Mouse (Mus musculus): ENCODE data around the gene Pik3c2b. TPM values are rescaled to one million over a fixed set of nuclear protein-coding genes. Genes with fewer than 3 reads are reported as not detected.

The Pik3c2b gene
- polyA plus RNA-seq, 1 experiment from 2014 or later, result 1.00 TPM

DNA sequence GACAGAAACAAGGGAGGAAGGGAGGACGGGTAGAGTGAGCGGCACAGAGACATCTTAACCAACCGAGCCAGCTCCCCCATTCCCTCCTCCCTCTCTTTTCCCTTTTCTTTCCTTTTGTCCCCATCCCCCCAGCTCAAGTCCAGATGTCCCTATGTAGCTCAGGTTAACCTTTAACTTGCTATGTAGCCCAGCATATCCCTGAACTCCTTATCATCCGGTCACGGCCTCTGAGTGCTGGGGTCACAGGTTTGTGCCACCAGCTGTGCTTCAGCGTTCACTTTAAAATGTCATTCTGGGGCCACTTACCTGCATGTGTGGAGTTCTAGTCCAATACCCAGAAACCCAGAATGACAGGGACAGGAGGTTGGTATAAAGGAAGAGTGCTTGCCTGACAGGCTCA is 78.7 kb downstream of the Pik3c2b start:
- Histone ChIP-seq H3K4me3 (ENCODE audit: low read depth, low read length) (no peak overlapping the region), H3K36me3 (replicated peaks; ENCODE audit: insufficient read depth, low read length) (no peaks in the 10 kb centered on the region), H3K4me2 (ENCODE audit: low read depth, low read length) (no peak overlapping the region), H3K27me3 (ENCODE audit: insufficient read depth, low read length) (no peaks in the 10 kb centered on the region), H3K9ac (replicated peaks) (no peak overlapping the region), H3K27ac (ENCODE audit: low read depth) (peak overlapping the region; percentile 80), H3K9me3 (ENCODE audit: low read length) (no peaks in the 10 kb centered on the region), H3K4me1 (ENCODE audit: insufficient read depth) (peaks cover 35% of the 10 kb centered on the region)
- ATAC-seq (peak; percentile 43; the same call in 1 of the 2 replicates), DNase-seq (no peak)
- TF ChIP-seq CTCF (IDR thresholded peaks at IDR 0.05; ENCODE audit: low read depth), result no peak
- no peak for TF ChIP-seq EP300 (IDR thresholded peaks at IDR 0.05; ENCODE audit: low read depth)
- 49% methylated on average over 6 of the region's 6 CpGs for WGBS (ENCODE audit: insufficient replicate concordance)

DNA sequence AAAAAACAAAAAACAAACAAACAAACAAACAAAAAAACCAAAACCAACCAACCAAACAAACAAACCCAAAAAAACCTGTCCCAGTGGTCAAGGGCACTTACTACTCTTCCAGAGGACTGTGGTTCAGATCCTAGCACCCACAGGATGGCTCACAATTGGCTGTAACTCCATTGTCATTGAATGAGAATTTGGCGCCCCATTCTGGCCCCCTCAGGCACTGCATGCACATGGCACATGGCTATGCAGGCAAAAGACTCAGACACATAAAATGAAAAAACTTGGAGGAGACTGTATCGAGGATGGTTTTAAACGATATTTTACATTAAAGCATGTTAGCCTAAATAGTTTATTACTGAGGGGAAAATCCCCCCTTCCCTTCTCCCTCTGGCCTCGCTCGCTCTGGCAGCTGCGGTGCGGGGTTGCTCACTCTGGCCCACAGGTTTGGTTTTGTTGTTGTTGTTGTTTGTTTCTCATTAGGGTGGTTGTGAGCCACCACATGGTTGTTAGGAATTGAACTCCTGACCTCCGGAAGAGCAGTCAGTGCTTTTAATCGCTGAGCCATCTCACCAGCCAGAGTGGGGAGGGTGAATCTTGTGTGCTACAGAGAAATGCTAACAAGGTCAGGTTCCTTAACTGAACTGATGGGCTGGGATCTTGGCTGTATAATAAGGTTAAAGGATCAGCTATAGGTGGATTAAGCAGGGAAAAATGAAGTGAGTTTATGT is 80.3 kb downstream of the Pik3c2b start:
- Histone ChIP-seq H3K4me3 (ENCODE audit: low read depth, low read length) (no peak overlapping the region), H3K36me3 (replicated peaks; ENCODE audit: insufficient read depth, low read length) (no peaks in the 10 kb centered on the region), H3K4me1 (ENCODE audit: insufficient read depth) (peaks cover 29% of the 10 kb centered on the region), H3K27ac (ENCODE audit: low read depth) (no peak overlapping the region), H3K27me3 (ENCODE audit: insufficient read depth, low read length) (no peaks in the 10 kb centered on the region), H3K4me2 (ENCODE audit: low read depth, low read length) (no peak overlapping the region), H3K9ac (replicated peaks) (no peak overlapping the region), H3K9me3 (ENCODE audit: low read length) (no peaks in the 10 kb centered on the region)
- WGBS (ENCODE audit: insufficient replicate concordance), result 85% methylated on average over 9 of the region's 9 CpGs
- ATAC-seq (no peak), DNase-seq (no peak)
- TF ChIP-seq CTCF (IDR thresholded peaks at IDR 0.05; ENCODE audit: low read depth) (peak; percentile 49), EP300 (IDR thresholded peaks at IDR 0.05; ENCODE audit: low read depth) (no peak)

DNA sequence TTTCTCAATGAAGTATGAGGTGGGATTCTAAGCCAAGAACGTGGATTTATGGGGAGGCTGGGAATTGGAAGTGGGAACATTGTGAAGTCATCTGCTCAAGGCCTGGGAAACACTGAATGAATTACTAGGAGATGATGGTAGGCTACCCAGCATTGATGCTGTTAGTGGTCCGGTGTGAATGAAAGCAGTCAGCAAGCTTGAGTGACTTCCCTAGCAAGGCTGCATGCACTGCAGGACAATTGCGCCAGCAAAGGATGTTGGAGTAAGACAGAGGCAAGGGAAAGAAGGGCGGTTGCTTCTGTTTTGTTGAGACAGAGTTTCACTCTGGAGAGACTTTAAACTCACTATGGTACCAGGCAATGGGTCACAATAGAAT is 80.9 kb downstream of the Pik3c2b start:
- H3K9me3 ChIP-seq (ENCODE audit: low read length), result no peaks in the 10 kb centered on the region
- no peak overlapping the region for H3K9ac ChIP-seq (replicated peaks)
- H3K4me1 ChIP-seq (ENCODE audit: insufficient read depth), result peaks cover 24% of the 10 kb centered on the region
- no peak for DNase-seq
- WGBS (ENCODE audit: insufficient replicate concordance), result 72% methylated on average over 4 of the region's 4 CpGs
- ATAC-seq, result no peak
- H3K4me2 ChIP-seq (ENCODE audit: low read depth, low read length), result no peak overlapping the region
- no peak overlapping the region for H3K27ac ChIP-seq (ENCODE audit: low read depth)
- no peak overlapping the region for H3K4me3 ChIP-seq (ENCODE audit: low read depth, low read length)
- no peaks in the 10 kb centered on the region for H3K36me3 ChIP-seq (replicated peaks; ENCODE audit: insufficient read depth, low read length)
- TF ChIP-seq CTCF (IDR thresholded peaks at IDR 0.05; ENCODE audit: low read depth) (no peak), EP300 (IDR thresholded peaks at IDR 0.05; ENCODE audit: low read depth) (no peak)
- no peaks in the 10 kb centered on the region for H3K27me3 ChIP-seq (ENCODE audit: insufficient read depth, low read length)

DNA sequence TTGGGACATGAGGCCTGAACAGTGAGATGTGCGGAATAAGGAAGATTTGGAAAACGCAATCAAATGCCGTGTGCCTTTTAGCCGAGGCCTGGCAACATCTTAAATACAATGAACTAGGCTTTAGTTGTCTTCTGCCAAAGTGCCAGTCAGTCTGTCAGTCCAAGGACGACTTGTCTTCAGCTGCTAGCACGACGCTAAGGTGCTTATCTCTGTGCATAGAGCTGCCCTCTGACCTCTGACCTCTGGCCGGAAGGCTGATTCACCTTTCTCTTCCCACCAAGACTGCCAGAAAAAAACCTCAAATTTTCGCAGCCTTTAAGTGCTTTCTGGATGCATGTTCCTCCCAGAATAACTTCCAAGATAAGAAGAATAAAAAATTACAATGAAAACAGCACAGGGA is 81.9 kb downstream of the Pik3c2b start:
- Histone ChIP-seq H3K36me3 (replicated peaks; ENCODE audit: insufficient read depth, low read length) (no peaks in the 10 kb centered on the region), H3K27me3 (ENCODE audit: insufficient read depth, low read length) (no peaks in the 10 kb centered on the region), H3K27ac (ENCODE audit: low read depth) (no peak overlapping the region), H3K9me3 (ENCODE audit: low read length) (no peaks in the 10 kb centered on the region), H3K4me3 (ENCODE audit: low read depth, low read length) (no peak overlapping the region), H3K4me2 (ENCODE audit: low read depth, low read length) (no peak overlapping the region), H3K9ac (replicated peaks) (no peak overlapping the region), H3K4me1 (ENCODE audit: insufficient read depth) (peaks cover 21% of the 10 kb centered on the region)
- TF ChIP-seq EP300 (IDR thresholded peaks at IDR 0.05; ENCODE audit: low read depth) (no peak), CTCF (IDR thresholded peaks at IDR 0.05; ENCODE audit: low read depth) (no peak)
- WGBS (ENCODE audit: insufficient replicate concordance), result 57% methylated on average over 9 of the region's 9 CpGs
- ATAC-seq (no peak), DNase-seq (no peak)

DNA sequence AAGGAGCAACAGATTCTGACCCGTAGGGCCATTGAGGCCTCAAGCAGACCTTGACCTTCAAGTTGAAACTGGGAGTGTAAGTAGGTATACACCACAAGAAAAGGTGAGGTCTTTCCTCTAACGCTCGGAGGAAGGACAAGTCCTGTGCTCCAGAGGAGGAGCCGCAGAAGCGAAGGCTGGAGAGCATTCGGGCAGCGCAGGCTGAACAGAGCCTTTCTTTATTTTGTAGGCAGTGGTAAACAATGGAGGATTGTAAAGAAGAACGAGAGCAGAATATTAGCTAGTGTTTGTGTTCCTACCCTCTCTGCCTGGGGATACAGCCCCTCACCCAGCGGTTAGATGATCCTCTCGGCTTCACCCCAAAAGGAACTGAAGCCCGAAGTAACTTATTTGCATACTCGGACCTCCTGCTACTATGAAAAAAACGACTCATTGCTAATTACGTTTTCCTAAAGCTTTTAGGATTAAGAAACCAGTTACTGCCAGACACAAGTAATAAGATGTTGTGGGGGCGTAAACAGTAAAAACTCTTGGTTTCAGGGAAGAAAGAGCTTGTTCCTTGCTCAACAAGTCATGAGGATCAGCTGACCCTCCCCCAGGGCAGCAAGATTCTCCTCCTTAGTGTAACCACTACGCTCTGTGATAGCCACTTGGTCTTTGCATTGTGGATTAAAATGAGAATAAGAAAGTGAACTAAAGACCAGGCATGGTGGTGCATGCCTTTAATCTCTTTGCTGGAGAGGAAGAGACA is 84.2 kb downstream of the Pik3c2b start:
- H3K27ac ChIP-seq (ENCODE audit: low read depth), result peak overlapping the region; percentile 98
- H3K9ac ChIP-seq (replicated peaks), result peak overlapping the region; percentile 49
- TF ChIP-seq CTCF (IDR thresholded peaks at IDR 0.05; ENCODE audit: low read depth), result no peak
- no peak for TF ChIP-seq EP300 (IDR thresholded peaks at IDR 0.05; ENCODE audit: low read depth)
- H3K36me3 ChIP-seq (replicated peaks; ENCODE audit: insufficient read depth, low read length), result peaks cover 13% of the 10 kb centered on the region
- peak overlapping the region; percentile 85 for H3K4me2 ChIP-seq (ENCODE audit: low read depth, low read length)
- DNase-seq (peak; percentile 33), ATAC-seq (no peak)
- H3K4me1 ChIP-seq (ENCODE audit: insufficient read depth), result peaks cover 14% of the 10 kb centered on the region
- WGBS (ENCODE audit: insufficient replicate concordance), result 33% methylated on average over 16 of the region's 16 CpGs
- H3K9me3 ChIP-seq (ENCODE audit: low read length), result no peaks in the 10 kb centered on the region
- H3K4me3 ChIP-seq (ENCODE audit: low read depth, low read length), result peak overlapping the region; percentile 82
- H3K27me3 ChIP-seq (ENCODE audit: insufficient read depth, low read length), result no peaks in the 10 kb centered on the region

All from liver, postnatal 0 days (tissue).